Mouse (Mus musculus) c-Kit-negative CD71-positive TER-119-positive erythroid progenitor cells, embryonic 14.5 days (primary cell): ENCODE measurements around the gene Dynll2.

Source experiments
- DNase-seq: peaks from one replicate; pipeline ENCODE4 v3.0.0-alpha.2; 2013; ENCODE audit warnings: low read depth, low spot score

The Dynll2 gene

GRCm38 (mm10) chr11:87986831-87987793 lies at the start of gene Dynll2:
TSS of gene Dynll2 (minus strand) at chr11:87987533.
- peak; percentile 70 for DNase-seq

- no peak for DNase-seq
These were observed 49.5 kb upstream of the Dynll2 start for GRCm38 (mm10) chr11:88036761-88037251.

DNA sequence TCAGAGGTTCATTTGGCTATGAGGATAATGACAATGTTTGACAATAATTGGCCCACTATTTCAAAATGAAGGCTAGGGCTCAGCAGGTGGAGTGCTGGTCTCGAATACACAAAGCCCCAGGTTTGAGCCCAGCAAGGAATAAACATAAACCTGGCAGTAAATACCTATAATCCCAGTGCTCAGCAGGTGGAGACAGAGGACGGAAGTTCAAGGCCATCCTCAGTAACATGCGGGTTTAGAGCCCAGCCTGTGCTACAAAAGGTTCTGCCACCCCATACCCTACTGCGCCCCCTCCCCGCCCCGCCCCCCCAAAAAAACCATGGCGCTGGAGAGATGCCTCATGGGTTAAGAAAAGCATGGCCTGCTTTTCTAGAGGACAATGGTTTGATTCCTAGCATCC lies 48.6 kb upstream of the Dynll2 start:
- no peak for DNase-seq

DNA sequence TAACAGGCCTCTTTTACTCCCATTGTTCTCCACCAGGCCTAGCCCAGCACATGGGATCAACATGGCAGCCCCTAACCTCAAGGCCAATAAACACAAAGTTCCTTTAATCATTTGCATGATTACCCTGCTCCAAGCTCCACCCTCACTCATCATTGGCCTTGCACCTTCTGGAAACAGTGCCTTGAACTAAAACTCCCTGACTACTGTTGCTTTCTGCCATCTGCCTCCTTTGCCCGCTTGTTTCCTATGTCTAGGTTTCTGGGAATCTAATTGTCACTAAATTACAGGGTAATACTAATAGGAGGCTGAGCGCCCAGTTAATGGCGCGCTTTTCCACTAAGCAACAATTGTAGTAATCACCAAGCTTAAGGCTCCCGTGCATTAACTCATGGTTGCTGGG lies 44.4 kb upstream of the Dynll2 start:
- DNase-seq = no peak

DNA sequence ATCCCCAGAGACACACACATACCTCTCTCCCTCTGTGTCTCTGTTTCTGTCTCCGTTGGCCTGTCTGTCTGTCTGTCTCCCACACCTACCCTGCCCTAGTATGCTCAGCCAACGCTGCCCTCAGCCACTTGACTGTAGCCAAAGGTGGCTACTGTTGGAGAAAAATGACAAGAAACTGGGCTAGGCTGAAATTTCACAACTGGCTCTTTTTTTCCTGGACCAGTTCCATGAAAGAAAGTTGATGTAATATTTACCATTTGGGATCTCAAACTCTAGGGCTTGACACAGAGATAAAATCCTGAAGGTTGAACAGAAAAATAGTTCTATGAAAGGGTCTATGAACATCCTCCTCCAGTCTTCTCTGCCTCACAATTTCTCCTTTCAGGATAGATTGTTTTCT lies 43.5 kb upstream of the Dynll2 start:
- DNase-seq = no peak

- DNase-seq = no peak
These were observed 42.9 kb upstream of the Dynll2 start for GRCm38 (mm10) chr11:88030219-88030618.

DNA sequence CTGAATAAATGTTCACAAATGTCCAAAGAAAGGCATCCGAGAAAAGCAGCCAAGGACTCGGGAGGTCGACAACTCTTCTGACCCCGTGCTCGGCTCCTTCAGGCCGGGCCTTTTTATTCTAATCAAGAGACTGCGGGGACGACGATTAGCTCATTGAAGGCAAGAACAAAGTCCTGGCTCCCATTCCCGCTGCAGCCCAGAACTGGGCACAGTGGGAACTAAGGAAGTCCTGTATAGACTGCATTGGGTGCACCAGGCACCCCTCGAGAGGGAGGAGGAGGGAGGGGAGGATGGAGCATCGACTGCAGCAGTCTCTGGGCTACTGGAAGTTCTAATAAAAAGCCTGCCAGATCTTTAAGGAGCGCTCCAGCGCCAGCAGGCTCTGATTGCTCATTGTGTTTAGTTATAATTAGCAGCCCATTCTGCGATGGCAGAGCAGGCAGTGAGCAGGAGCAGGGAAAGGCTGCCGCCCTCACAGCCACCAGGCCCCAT lies 40.9 kb upstream of the Dynll2 start:
- no peak for DNase-seq

GRCm38 (mm10) chr11:88027391-88028035 lies 40.2 kb upstream of the Dynll2 start:
- DNase-seq = no peak

DNA sequence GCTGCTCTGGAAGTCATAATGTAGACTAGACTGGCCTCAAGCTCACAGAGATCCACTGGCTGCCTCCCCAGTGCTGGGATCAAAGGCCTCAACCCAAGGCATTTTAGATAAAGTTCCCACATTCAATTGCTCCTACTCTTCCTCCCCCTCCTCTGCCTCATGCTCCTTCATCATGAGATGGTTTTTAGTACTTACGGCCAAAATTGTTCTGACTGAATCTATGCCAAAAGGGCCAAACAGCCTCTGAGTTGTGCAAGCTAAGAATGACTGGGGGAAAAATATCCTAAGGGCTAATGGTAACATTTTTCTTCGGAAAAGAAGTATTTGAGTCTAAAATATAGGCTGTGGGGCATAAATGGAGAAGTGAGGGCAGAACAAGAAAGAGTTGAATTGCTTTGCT lies 36.6 kb upstream of the Dynll2 start:
- DNase-seq = no peak

GRCm38 (mm10) chr11:88015795-88016194 lies 28.5 kb upstream of the Dynll2 start:
- no peak for DNase-seq

GRCm38 (mm10) chr11:88015161-88015560 lies 27.8 kb upstream of the Dynll2 start:
- no peak for DNase-seq

- DNase-seq = no peak
These were observed 26.3 kb upstream of the Dynll2 start for GRCm38 (mm10) chr11:88013632-88014031.

DNA sequence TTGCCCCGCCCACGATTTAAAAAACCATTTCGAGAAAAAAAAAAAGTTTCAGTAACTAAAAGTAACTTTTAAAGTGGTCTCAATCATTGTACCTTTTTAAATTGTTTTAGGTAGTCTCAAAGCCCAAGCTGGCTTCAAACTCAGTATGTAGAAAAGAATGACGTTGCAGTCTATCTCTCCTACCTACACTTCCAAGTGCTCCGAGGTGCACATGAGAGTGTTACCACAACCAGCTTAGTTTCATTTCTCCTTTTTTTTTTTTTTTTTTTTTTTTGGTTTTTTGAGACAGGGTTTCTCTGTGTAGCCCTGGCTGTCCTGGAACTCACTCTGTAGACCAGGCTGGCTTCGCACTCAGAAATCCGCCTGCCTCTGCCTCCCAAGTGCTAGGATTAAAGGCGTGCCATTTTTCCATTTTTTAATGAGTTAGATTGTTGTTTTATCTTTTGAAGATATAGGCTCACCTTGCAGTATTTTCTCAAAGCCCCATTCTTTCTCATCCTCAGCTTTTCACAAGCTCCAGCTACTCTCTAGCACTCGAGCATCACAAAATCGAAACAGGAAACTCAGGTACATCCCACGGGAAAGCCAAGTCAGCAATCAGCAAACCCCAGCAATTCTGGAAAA lies 25.4 kb upstream of the Dynll2 start:
- DNase-seq = no peak

GRCm38 (mm10) chr11:88011914-88012419 lies 24.6 kb upstream of the Dynll2 start:
- no peak for DNase-seq

GRCm38 (mm10) chr11:88011208-88011913 lies 24.0 kb upstream of the Dynll2 start:
- no peak for DNase-seq

- DNase-seq = no peak
These were observed 22.3 kb upstream of the Dynll2 start for GRCm38 (mm10) chr11:88009542-88010190.

DNA sequence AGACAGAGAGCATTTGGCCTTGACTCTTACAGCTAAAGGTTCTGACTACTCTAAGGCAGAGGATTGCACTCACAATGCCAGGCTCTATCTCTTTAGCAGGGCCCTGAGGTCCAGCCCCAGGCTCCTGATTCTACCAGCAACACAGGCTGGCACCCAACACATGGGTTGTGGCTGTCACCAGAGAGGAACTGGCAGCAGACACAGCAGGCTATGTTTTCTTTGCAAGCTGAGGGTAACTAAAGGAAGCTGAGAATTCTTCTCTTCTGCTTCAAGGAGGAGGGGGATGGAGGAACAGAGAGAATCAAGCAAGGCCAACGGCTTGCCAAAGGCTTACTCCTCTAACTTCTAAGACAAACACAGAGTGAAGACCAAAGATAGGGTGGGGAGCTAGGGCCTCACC lies 21.3 kb upstream of the Dynll2 start:
- DNase-seq = no peak

GRCm38 (mm10) chr11:88004123-88004522 lies 16.8 kb upstream of the Dynll2 start:
- DNase-seq = no peak

DNA sequence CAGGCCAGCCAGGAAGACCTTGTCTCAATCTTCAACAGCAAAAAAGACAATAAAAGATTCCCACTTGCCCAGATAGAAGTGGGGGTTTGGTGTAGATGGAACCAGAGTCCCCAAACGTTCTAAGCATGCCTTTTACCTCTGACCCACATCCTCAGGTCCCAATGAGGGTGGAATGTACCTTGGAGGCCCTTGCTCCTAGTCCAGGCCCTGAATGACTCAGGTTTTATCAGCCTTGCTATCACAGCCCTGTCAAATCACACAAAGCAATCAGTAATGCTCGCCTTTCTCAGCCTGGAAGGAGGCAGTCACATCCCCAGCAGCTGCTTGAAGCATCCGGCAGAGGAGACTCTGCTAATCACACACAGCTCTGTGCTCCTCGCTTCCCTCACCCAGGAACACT lies 15.4 kb upstream of the Dynll2 start:
- no peak for DNase-seq

- no peak for DNase-seq
These were observed 12.4 kb upstream of the Dynll2 start for GRCm38 (mm10) chr11:87999751-88000150.

DNA sequence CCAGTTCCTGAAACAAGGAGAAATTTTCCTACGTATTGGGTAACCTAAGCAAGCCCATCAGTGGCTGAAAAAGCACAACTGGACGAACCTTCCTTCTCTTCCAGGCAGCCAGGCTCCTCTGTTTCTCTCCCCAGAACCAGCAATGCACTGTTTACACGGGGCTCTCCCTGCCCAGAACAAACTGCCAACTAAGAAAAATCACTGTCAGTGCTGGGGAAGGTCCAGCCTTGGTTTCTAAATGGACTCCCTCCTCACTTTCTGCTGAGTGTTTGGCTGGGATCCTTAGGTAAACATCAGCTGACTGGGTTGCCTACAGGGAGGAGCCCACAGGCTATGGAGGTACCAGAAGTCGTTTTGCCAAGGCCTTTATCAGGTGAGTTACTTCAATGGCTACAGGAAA lies 4.5 kb upstream of the Dynll2 start:
- no peak for DNase-seq
